Mouse (Mus musculus): ENCODE results near the gene Grik5. TPM values are rescaled to one million over a fixed set of nuclear protein-coding genes. Genes with fewer than 3 reads are reported as not detected.

Grik5 gene
- polyA plus RNA-seq (2012; rRNA removed) = 71.4 and 73.3 TPM in 2 replicates

GRCm38 (mm10) chr7:25071979-25072715 lies at the start of gene Grik5, which contains the start of gene Zfp574:
TSS of gene Grik5 (minus strand) at chr7:25072346.
TSS of gene Zfp574 (plus strand) at chr7:25072567.

GRCm38 (mm10) chr7:25005421-25006065 lies 66.6 kb downstream of the Grik5 start, which contains the start of gene Atp1a3:
TSS of gene Atp1a3 (minus strand) at chr7:25005958.

GRCm38 (mm10) chr7:24971972-24972893 lies 99.9 kb downstream of the Grik5 start, which contains the start of gene Rabac1:
TSS of gene Rabac1 (minus strand) at chr7:24972754.

Other genes starting within 250 kb of the Grik5 start
- gene Gm9844, start 210.1 kb downstream of the Grik5 start, polyA plus RNA-seq (2012; rRNA removed) = 8.4 and 29.0 TPM in 2 replicates
- gene Lypd4, start 202.4 kb downstream of the Grik5 start, polyA plus RNA-seq (2012; rRNA removed) = not detected in 2 replicates
- gene Dmrtc2, start 202.3 kb downstream of the Grik5 start, polyA plus RNA-seq (2012; rRNA removed) = 0.06 TPM in 1 of 2 replicates, not detected in the other
- gene Rps19, start 188.0 kb downstream of the Grik5 start, polyA plus RNA-seq (2012; rRNA removed) = 1,130 and 1,588 TPM in 2 replicates
- 0.30 and 0.52 TPM in 2 replicates for gene Cd79a, start 175.0 kb downstream of the Grik5 start, polyA plus RNA-seq (2012; rRNA removed)
- 127 and 129 TPM in 2 replicates for gene Arhgef1, start 169.4 kb downstream of the Grik5 start, polyA plus RNA-seq (2012; rRNA removed)
- gene Gm4881, start 127.9 kb downstream of the Grik5 start, polyA plus RNA-seq (2012; rRNA removed) = 2.9 and 5.5 TPM in 2 replicates
- gene Rabac1, start 99.6 kb downstream of the Grik5 start, polyA plus RNA-seq (2012; rRNA removed) = 86.6 and 98.9 TPM in 2 replicates
- gene Atp1a3, start 66.4 kb downstream of the Grik5 start, polyA plus RNA-seq (2012; rRNA removed) = 29.8 and 30.4 TPM in 2 replicates
- 27.9 and 30.8 TPM in 2 replicates for gene Zfp574, start 221 bp upstream of the Grik5 start, polyA plus RNA-seq (2012; rRNA removed)
- gene Pou2f2, start 107.4 kb upstream of the Grik5 start, polyA plus RNA-seq (2012; rRNA removed) = 21.3 and 25.0 TPM in 2 replicates
- 11.0 and 15.1 TPM in 2 replicates for gene Dedd2, start 148.3 kb upstream of the Grik5 start, polyA plus RNA-seq (2012; rRNA removed)
- gene Zfp526, start 149.1 kb upstream of the Grik5 start, polyA plus RNA-seq (2012; rRNA removed) = 9.4 and 9.7 TPM in 2 replicates
- 105 and 132 TPM in 2 replicates for gene Gsk3a, start 165.5 kb upstream of the Grik5 start, polyA plus RNA-seq (2012; rRNA removed)
- 39.9 and 44.0 TPM in 2 replicates for gene Erf, start 178.4 kb upstream of the Grik5 start, polyA plus RNA-seq (2012; rRNA removed)
- 107 and 115 TPM in 2 replicates for gene Cic, start 195.4 kb upstream of the Grik5 start, polyA plus RNA-seq (2012; rRNA removed)
- gene Pafah1b3, start 225.6 kb upstream of the Grik5 start, polyA plus RNA-seq (2012; rRNA removed) = 263 and 326 TPM in 2 replicates
- gene Prr19, start 229.1 kb upstream of the Grik5 start, polyA plus RNA-seq (2012; rRNA removed) = 0.59 and 1.0 TPM in 2 replicates
- 21.0 and 33.4 TPM in 2 replicates for gene Tmem145, start 233.8 kb upstream of the Grik5 start, polyA plus RNA-seq (2012; rRNA removed)
- gene Megf8, start 244.8 kb upstream of the Grik5 start, polyA plus RNA-seq (2012; rRNA removed) = 36.0 and 37.9 TPM in 2 replicates